Mouse (Mus musculus) lung, postnatal 0 days (tissue): Measurements from ENCODE around the gene Sds. TPM values are rescaled to one million over a fixed set of nuclear protein-coding genes. Genes with fewer than 3 reads are reported as not detected.

Experiments used
- ATAC-seq: fragments of 200-750 bp; cut with Nextera tagmentation; 2 replicates; pipeline ENCODE4 v1.8.0; 2017; ENCODE audit warnings: moderate library complexity
- DNase-seq: peaks from one replicate; pipeline ENCODE4 v3.0.0-alpha.2; 2016; ENCODE audit warnings: low spot score
- H3K27ac ChIP-seq: fragments of 300-500 bp; sonication (generic); 2 replicates; pipeline ENCODE4 v1.5.1; 2014; ENCODE audit warnings: antibody characterized with exemption, mild to moderate bottlenecking, low read length, mixed read lengths
- H3K27me3 ChIP-seq: fragments of 300-500 bp; sonication (generic); replicated peaks from 2 replicates; pipeline ENCODE4 v1.6.1; 2014; ENCODE audit warnings: low read length, mixed read lengths; ENCODE audit not compliant: insufficient read depth
- H3K36me3 ChIP-seq: fragments of 300-500 bp; sonication (generic); 2 replicates; pipeline ENCODE4 v1.6.1; 2014; ENCODE audit warnings: low read length, mixed read lengths; ENCODE audit not compliant: insufficient read depth
- H3K4me1 ChIP-seq: fragments of 300-500 bp; sonication (generic); 2 replicates; pipeline ENCODE4 v1.6.1; 2014; ENCODE audit warnings: antibody characterized with exemption, low read depth, low read length, mixed read lengths; ENCODE audit not compliant: insufficient read depth
- H3K4me2 ChIP-seq: fragments of 300-500 bp; sonication (generic); replicated peaks from 2 replicates; pipeline ENCODE4 v1.6.1; 2014; ENCODE audit warnings: low read depth, mild to moderate bottlenecking, low read length, moderate library complexity, mixed read lengths
- H3K4me3 ChIP-seq: fragments of 300-500 bp; sonication (generic); 2 replicates; pipeline ENCODE4 v1.5.1; 2014; ENCODE audit warnings: low read depth, low read length
- H3K9ac ChIP-seq: fragments of 300-500 bp; sonication (generic); replicated peaks from 2 replicates; pipeline ENCODE4 v1.6.1; 2014; ENCODE audit warnings: low read depth, mild to moderate bottlenecking
- H3K9me3 ChIP-seq: fragments of 300-500 bp; sonication (generic); 2 replicates; pipeline ENCODE4 v1.6.1; 2016; ENCODE audit warnings: low read length, mixed read lengths
- CTCF ChIP-seq: IDR thresholded peaks from 2 replicates; pipeline ENCODE4 v1.5.1; 2016; ENCODE audit warnings: antibody characterized with exemption, mild to moderate bottlenecking
- EP300 ChIP-seq: IDR thresholded peaks from 2 replicates; pipeline ENCODE4 v1.6.1; 2016; ENCODE audit warnings: antibody characterized with exemption, mild to moderate bottlenecking, control low read depth
- WGBS: fragments of 180-500 bp; shearing (Covaris S2); extraction: QIAGEN DNeasy Blood & Tissue Kit; methylation state at CpG from one replicate; pipeline ENCODE4 v1.1.7; 2014; 5-methylcytosine and 5-hydroxymethylcytosine counted together
- polyA plus RNA-seq: library from polyadenylated mRNA; unstranded; fragments of >200 nt; fragmentation: Nextera tagmentation; extraction: Ambion mirVana; gene quantifications from 2 replicates; pipeline ENCODE4 v1.2.1, GENCODE M21; 2015

The Sds gene
- polyA plus RNA-seq, 1 experiment from 2014 or later: not detected

- H3K27ac ChIP-seq: no peak overlapping the region
- no peak for ATAC-seq
- no peaks in the 10 kb centered on the region for H3K36me3 ChIP-seq
- H3K4me3 ChIP-seq: no peak overlapping the region
- no peak for DNase-seq
- TF ChIP-seq EP300 (no peak), CTCF (no peak)
- H3K9ac ChIP-seq: no peak overlapping the region
- no peaks in the 10 kb centered on the region for H3K9me3 ChIP-seq
- 1% methylated on average over 44 of the region's 44 CpGs for WGBS
- peaks cover 95% of the 10 kb centered on the region for H3K27me3 ChIP-seq
- H3K4me2 ChIP-seq: no peak overlapping the region
- H3K4me1 ChIP-seq: peaks cover 6% of the 10 kb centered on the region; the same call in 1 of the 2 replicates
Observed at GRCm38 (mm10) chr5:120435006-120435681, 41.2 kb upstream of the Sds start.

- no peak for DNase-seq
- H3K4me2 ChIP-seq: peak overlapping the region; percentile 54
- H3K4me1 ChIP-seq: peaks cover 6% of the 10 kb centered on the region; the same call in 1 of the 2 replicates
- H3K9me3 ChIP-seq: no peaks in the 10 kb centered on the region
- no peaks in the 10 kb centered on the region for H3K36me3 ChIP-seq
- no peak for ATAC-seq
- H3K9ac ChIP-seq: no peak overlapping the region
- TF ChIP-seq EP300 (no peak), CTCF (no peak)
- H3K27ac ChIP-seq: no peak overlapping the region
- peaks cover 96% of the 10 kb centered on the region for H3K27me3 ChIP-seq
- H3K4me3 ChIP-seq: peak overlapping the region; percentile 32
- 1% methylated on average over 44 of the region's 47 CpGs for WGBS
Observed at GRCm38 (mm10) chr5:120435731-120436501, 40.4 kb upstream of the Sds start.

- TF ChIP-seq EP300 (no peak), CTCF (no peak)
- no peak for DNase-seq
- no peak overlapping the region for H3K27ac ChIP-seq
- no peaks in the 10 kb centered on the region for H3K9me3 ChIP-seq
- no peak overlapping the region for H3K4me3 ChIP-seq
- no peak overlapping the region for H3K9ac ChIP-seq
- no peak for ATAC-seq
- WGBS: 0% methylated on average over 18 of the region's 18 CpGs
- no peaks in the 10 kb centered on the region for H3K36me3 ChIP-seq
- no peak overlapping the region for H3K4me2 ChIP-seq
- peaks cover 87% of the 10 kb centered on the region for H3K27me3 ChIP-seq
- peaks cover 6% of the 10 kb centered on the region; the same call in 1 of the 2 replicates for H3K4me1 ChIP-seq
Observed at GRCm38 (mm10) chr5:120436885-120437495, 39.3 kb upstream of the Sds start.

GRCm38 (mm10) chr5:120437539-120437938, 38.8 kb upstream of the Sds start:
- H3K4me2 ChIP-seq: no peak overlapping the region
- no peak for TF ChIP-seq CTCF
- no peak for TF ChIP-seq EP300
- no peaks in the 10 kb centered on the region for H3K9me3 ChIP-seq
- ATAC-seq (no peak), DNase-seq (no peak)
- H3K4me1 ChIP-seq: peaks cover 6% of the 10 kb centered on the region; the same call in 1 of the 2 replicates
- no peak overlapping the region for H3K9ac ChIP-seq
- H3K36me3 ChIP-seq: no peaks in the 10 kb centered on the region
- H3K4me3 ChIP-seq: no peak overlapping the region
- peaks cover 84% of the 10 kb centered on the region for H3K27me3 ChIP-seq
- no peak overlapping the region for H3K27ac ChIP-seq
- under 1% methylated on average over 16 of the region's 17 CpGs for WGBS

GRCm38 (mm10) chr5:120437986-120438385, 38.3 kb upstream of the Sds start:
- H3K9ac ChIP-seq: no peak overlapping the region
- DNase-seq: no peak
- H3K27me3 ChIP-seq: peaks cover 80% of the 10 kb centered on the region
- no peak for ATAC-seq
- under 1% methylated on average over 33 of the region's 33 CpGs for WGBS
- H3K9me3 ChIP-seq: no peaks in the 10 kb centered on the region
- H3K4me2 ChIP-seq: no peak overlapping the region
- H3K27ac ChIP-seq: no peak overlapping the region
- H3K4me3 ChIP-seq: no peak overlapping the region
- no peak for TF ChIP-seq EP300
- no peak for TF ChIP-seq CTCF
- H3K4me1 ChIP-seq: peaks cover 6% of the 10 kb centered on the region; the same call in 1 of the 2 replicates
- H3K36me3 ChIP-seq: no peaks in the 10 kb centered on the region

DNA sequence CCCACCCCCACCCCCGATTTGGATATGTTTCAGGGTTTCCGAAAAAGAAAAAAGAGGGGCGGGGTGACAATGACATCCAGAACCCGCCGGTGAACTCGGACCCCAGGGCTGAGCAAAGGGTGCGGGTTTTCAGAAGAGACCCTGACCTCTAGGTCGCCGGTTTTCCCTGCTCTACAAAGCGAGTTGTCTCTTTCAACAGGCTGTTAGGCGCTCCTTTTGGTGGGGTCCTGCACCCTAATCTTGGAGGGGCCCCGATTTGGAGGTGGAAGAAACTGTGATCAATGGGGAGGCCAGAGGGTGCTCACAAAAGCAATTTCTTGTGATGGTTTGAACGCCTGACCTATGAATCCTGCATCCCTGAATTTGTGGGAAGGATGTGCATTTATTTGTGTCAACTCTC, 37.9 kb upstream of the Sds start:
- no peak overlapping the region for H3K27ac ChIP-seq
- ATAC-seq (no peak), DNase-seq (no peak)
- H3K4me3 ChIP-seq: no peak overlapping the region
- H3K4me2 ChIP-seq: no peak overlapping the region
- 1% methylated on average over 13 of the region's 13 CpGs for WGBS
- no peak for TF ChIP-seq CTCF
- no peak for TF ChIP-seq EP300
- H3K9ac ChIP-seq: no peak overlapping the region
- H3K27me3 ChIP-seq: peaks cover 76% of the 10 kb centered on the region
- no peaks in the 10 kb centered on the region for H3K36me3 ChIP-seq
- peaks cover 6% of the 10 kb centered on the region; the same call in 1 of the 2 replicates for H3K4me1 ChIP-seq
- H3K9me3 ChIP-seq: no peaks in the 10 kb centered on the region
